Mouse (Mus musculus): ENCODE measurements around the gene Izumo1r. TPM values are rescaled to one million over a fixed set of nuclear protein-coding genes. Genes with fewer than 3 reads are reported as not detected.

Gene Izumo1r
- polyA plus RNA-seq (2014; fragmentation: Illumina TruSeq; extraction: RNeasy Lipid Tissue Mini Kit (QIAGEN cat#74804); ENCODE audit: insufficient read depth, low read depth, low replicate concordance): 0.45 TPM

GRCm38 (mm10) chr9:14903581-14904378 lies at the start of gene Izumo1r:
TSS of gene Izumo1r (minus strand) at chr9:14903949.

DNA sequence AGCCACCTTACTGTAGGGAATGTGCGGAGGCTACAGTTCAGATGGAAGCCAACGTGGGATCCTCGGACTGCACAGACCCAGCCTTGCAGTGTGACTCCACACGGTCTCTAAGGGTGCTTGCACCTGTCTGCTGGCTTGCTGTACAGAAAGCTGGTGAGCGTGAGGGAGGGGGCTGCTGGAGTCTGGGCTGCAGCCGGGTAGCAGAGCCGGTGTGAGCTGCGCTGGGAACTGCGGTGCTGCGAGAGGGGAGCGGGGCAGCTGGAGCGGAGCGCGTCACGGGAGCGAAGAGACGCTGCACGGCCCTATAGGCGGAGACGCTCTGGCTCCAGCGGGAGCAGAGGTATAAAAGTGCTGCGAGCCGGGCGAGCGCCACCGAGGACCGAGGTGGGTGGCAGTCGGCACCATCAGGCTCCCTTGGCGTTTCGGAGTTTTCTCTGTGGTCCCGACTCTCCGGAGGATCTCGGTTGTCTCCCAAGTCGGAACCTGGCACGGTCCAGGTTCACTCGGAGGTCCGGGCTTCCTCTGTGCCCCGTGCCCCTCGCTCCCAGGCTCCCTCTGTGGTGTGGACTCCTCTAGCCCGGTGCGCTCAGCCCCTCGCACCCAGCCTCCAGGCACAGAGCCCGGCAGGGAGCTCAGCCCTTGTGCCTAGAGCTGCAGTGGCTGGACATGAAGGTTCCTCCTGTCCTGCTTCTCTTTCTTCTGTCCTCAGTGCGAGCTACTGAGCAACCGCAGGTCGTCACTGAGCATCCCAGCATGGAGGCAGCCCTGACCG lies 43.7 kb downstream of the Izumo1r start, which contains the start of gene Gpr83:
TSS of gene Gpr83 (plus strand) at position 343 of the 772 bp plus-strand sequence.

Other genes starting within 250 kb of the Izumo1r start
- gene Piwil4, start 163.2 kb downstream of the Izumo1r start, polyA plus RNA-seq (2014; fragmentation: Illumina TruSeq; extraction: RNeasy Lipid Tissue Mini Kit (QIAGEN cat#74804); ENCODE audit: insufficient read depth, low read depth, low replicate concordance): 3.1 TPM
- 2.2 TPM for gene Fut4, start 151.6 kb downstream of the Izumo1r start, polyA plus RNA-seq (2014; fragmentation: Illumina TruSeq; extraction: RNeasy Lipid Tissue Mini Kit (QIAGEN cat#74804); ENCODE audit: insufficient read depth, low read depth, low replicate concordance)
- gene 1700012B09Rik, start 132.9 kb downstream of the Izumo1r start, polyA plus RNA-seq (2014; fragmentation: Illumina TruSeq; extraction: RNeasy Lipid Tissue Mini Kit (QIAGEN cat#74804); ENCODE audit: insufficient read depth, low read depth, low replicate concordance): 8.4 TPM
- gene Mre11a, start 119.3 kb downstream of the Izumo1r start, polyA plus RNA-seq (2014; fragmentation: Illumina TruSeq; extraction: RNeasy Lipid Tissue Mini Kit (QIAGEN cat#74804); ENCODE audit: insufficient read depth, low read depth, low replicate concordance): 4.5 TPM
- 4.6 TPM for gene Ankrd49, start 119.1 kb downstream of the Izumo1r start, polyA plus RNA-seq (2014; fragmentation: Illumina TruSeq; extraction: RNeasy Lipid Tissue Mini Kit (QIAGEN cat#74804); ENCODE audit: insufficient read depth, low read depth, low replicate concordance)
- gene Gpr83, start 43.7 kb downstream of the Izumo1r start, polyA plus RNA-seq (2014; fragmentation: Illumina TruSeq; extraction: RNeasy Lipid Tissue Mini Kit (QIAGEN cat#74804); ENCODE audit: insufficient read depth, low read depth, low replicate concordance): 0.07 TPM
- 5.6 TPM for gene Panx1, start 141.5 kb upstream of the Izumo1r start, polyA plus RNA-seq (2014; fragmentation: Illumina TruSeq; extraction: RNeasy Lipid Tissue Mini Kit (QIAGEN cat#74804); ENCODE audit: insufficient read depth, low read depth, low replicate concordance)
- gene Hephl1, start 208.2 kb upstream of the Izumo1r start, polyA plus RNA-seq (2014; fragmentation: Illumina TruSeq; extraction: RNeasy Lipid Tissue Mini Kit (QIAGEN cat#74804); ENCODE audit: insufficient read depth, low read depth, low replicate concordance): not detected

Measured in lung, adult 10 weeks (tissue).